Mouse (Mus musculus) embryonic facial prominence, embryonic 11.5 days (tissue): ENCODE data around the gene Hsf2. TPM values are rescaled to one million over a fixed set of nuclear protein-coding genes. Genes with fewer than 3 reads are reported as not detected.

Source experiments
- ATAC-seq: fragments of 200-750 bp; cut with Nextera tagmentation; replicated peaks from 2 replicates; pipeline ENCODE4 v1.8.0; 2017; ENCODE audit warnings: low read depth; ENCODE audit not compliant: insufficient number of reproducible peaks, low FRiP score, low TSS enrichment
- DNase-seq: peaks from one replicate; pipeline ENCODE4 v3.0.0-alpha.2; 2015; ENCODE audit warnings: low spot score
- H3K27ac ChIP-seq: fragments of 300-500 bp; sonication (generic); replicated peaks from 2 replicates; pipeline ENCODE4 v1.5.1; 2014; ENCODE audit warnings: mild to moderate bottlenecking, low read depth, low read length, control low read depth
- H3K27me3 ChIP-seq: fragments of 300-500 bp; sonication (generic); 2 replicates; pipeline ENCODE4 v1.6.1; 2014; ENCODE audit warnings: mild to moderate bottlenecking, low read length, moderate library complexity, mixed read lengths; ENCODE audit not compliant: control insufficient read depth, insufficient read depth
- H3K36me3 ChIP-seq: fragments of 300-500 bp; sonication (generic); replicated peaks from 2 replicates; pipeline ENCODE4 v1.6.1; 2014; ENCODE audit warnings: low read depth, mild to moderate bottlenecking, low read length, moderate library complexity, mixed read lengths; ENCODE audit not compliant: control insufficient read depth, insufficient read depth
- H3K4me1 ChIP-seq: fragments of 300-500 bp; sonication (generic); 2 replicates; pipeline ENCODE4 v1.6.1; 2014; ENCODE audit warnings: low read length, mixed read lengths; ENCODE audit not compliant: control insufficient read depth, insufficient read depth
- H3K4me2 ChIP-seq: fragments of 300-500 bp; sonication (generic); 2 replicates; pipeline ENCODE4 v1.6.1; 2014; ENCODE audit warnings: low read depth, mild to moderate bottlenecking, control low read depth, low read length, moderate library complexity
- H3K4me3 ChIP-seq: fragments of 300-500 bp; sonication (generic); 2 replicates; pipeline ENCODE4 v1.5.1; 2014; ENCODE audit warnings: low read depth, low read length, control low read depth
- H3K9ac ChIP-seq: fragments of 300-500 bp; sonication (generic); replicated peaks from 2 replicates; pipeline ENCODE4 v1.6.1; 2014; ENCODE audit warnings: mild to moderate bottlenecking, control low read depth, low read length
- H3K9me3 ChIP-seq: fragments of 300-500 bp; sonication (generic); replicated peaks from 2 replicates; pipeline ENCODE4 v1.6.1; 2016; ENCODE audit warnings: mild to moderate bottlenecking, low read length, inconsistent platforms, mixed read lengths; ENCODE audit not compliant: control insufficient read depth
- WGBS: fragments of 180-500 bp; shearing (Covaris S2); extraction: QIAGEN DNeasy Blood & Tissue Kit; methylation state at CpG from one replicate; pipeline ENCODE4 v1.1.7; 2014; 5-methylcytosine and 5-hydroxymethylcytosine counted together
- polyA plus RNA-seq: library from polyadenylated mRNA; unstranded; fragments of >200 nt; fragmentation: Nextera tagmentation; extraction: Ambion mirVana; gene quantifications from 2 replicates; pipeline ENCODE4 v1.2.1, GENCODE M21; 2014

Gene Hsf2
- polyA plus RNA-seq, 1 experiment from 2014 or later: 53.0 TPM

GRCm38 (mm10) chr10:57499414-57500156 is 13.4 kb downstream of the Hsf2 start:
- Histone ChIP-seq H3K9ac (no peak overlapping the region), H3K4me2 (no peak overlapping the region), H3K4me1 (no peaks in the 10 kb centered on the region), H3K27ac (no peak overlapping the region), H3K9me3 (no peaks in the 10 kb centered on the region), H3K36me3 (no peaks in the 10 kb centered on the region; the same call in 1 of the 2 replicates), H3K4me3 (no peak overlapping the region), H3K27me3 (no peaks in the 10 kb centered on the region)
- 79% methylated on average over 9 of the region's 9 CpGs for WGBS
- ATAC-seq: no peak
- no peak for DNase-seq

DNA sequence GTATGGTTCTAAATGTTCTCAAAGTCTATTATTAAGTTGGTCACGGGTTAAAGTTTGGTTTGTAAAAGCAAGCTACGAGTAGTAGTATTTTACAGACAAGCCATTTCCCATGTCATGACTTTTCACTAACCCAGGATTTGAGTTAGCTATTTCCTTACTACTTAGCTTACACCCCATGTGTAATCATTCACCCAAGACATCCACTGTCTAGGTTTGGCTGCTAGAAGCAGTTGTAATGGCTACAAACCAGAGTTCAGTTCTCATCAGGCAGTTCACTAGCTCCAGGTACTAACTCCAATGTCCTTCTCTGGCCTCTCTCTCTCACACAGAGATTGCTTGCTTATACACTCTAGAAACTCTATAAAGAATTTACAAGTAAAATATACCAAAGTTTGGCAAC is 28.4 kb downstream of the Hsf2 start:
- DNase-seq (no peak), ATAC-seq (no peak)
- H3K27ac ChIP-seq: no peak overlapping the region
- H3K9ac ChIP-seq: no peak overlapping the region
- H3K4me3 ChIP-seq: no peak overlapping the region
- 89% methylated on average over 2 of the region's 2 CpGs for WGBS
- no peaks in the 10 kb centered on the region for H3K9me3 ChIP-seq
- no peak overlapping the region for H3K4me2 ChIP-seq
- H3K4me1 ChIP-seq: no peaks in the 10 kb centered on the region
- H3K36me3 ChIP-seq: peaks cover 13% of the 10 kb centered on the region
- H3K27me3 ChIP-seq: no peaks in the 10 kb centered on the region

DNA sequence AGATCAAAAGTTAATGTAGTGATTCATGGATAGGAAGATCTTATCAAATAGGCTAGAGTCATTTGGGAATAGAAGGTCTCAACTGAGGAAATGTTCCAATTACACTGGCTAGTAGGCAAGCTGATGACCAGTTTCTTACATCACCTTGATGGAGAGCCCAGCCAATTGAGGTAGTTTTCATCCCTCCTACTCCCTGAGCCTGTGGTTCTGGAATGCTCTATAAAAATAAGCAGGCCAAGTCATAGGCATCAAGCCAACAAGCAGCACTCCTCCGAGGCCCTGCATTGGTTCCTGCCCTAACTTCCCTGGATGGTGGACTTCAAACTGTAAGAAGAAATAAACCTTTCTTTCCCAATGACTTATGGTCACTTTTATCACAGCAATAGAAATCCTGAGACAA is 29.1 kb downstream of the Hsf2 start:
- ATAC-seq: no peak
- 84% methylated on average over 1 of the region's 1 CpGs for WGBS
- H3K36me3 ChIP-seq: peaks cover 16% of the 10 kb centered on the region
- no peak overlapping the region for H3K9ac ChIP-seq
- no peaks in the 10 kb centered on the region for H3K4me1 ChIP-seq
- H3K27ac ChIP-seq: no peak overlapping the region
- no peaks in the 10 kb centered on the region for H3K9me3 ChIP-seq
- H3K4me3 ChIP-seq: no peak overlapping the region
- DNase-seq: no peak
- H3K4me2 ChIP-seq: no peak overlapping the region
- H3K27me3 ChIP-seq: no peaks in the 10 kb centered on the region

GRCm38 (mm10) chr10:57526469-57526868 is 40.3 kb downstream of the Hsf2 start:
- WGBS: 94% methylated on average over 5 of the region's 5 CpGs
- ATAC-seq: no peak
- no peak for DNase-seq
- Histone ChIP-seq H3K9ac (no peak overlapping the region), H3K27me3 (no peaks in the 10 kb centered on the region), H3K27ac (no peak overlapping the region), H3K9me3 (no peaks in the 10 kb centered on the region), H3K4me2 (no peak overlapping the region), H3K4me3 (no peak overlapping the region), H3K4me1 (no peaks in the 10 kb centered on the region), H3K36me3 (peaks cover 9% of the 10 kb centered on the region)

- H3K4me1 ChIP-seq: no peaks in the 10 kb centered on the region
- 67% methylated on average over 2 of the region's 2 CpGs for WGBS
- no peaks in the 10 kb centered on the region for H3K9me3 ChIP-seq
- ATAC-seq: no peak
- H3K4me2 ChIP-seq: peak overlapping the region; percentile 59
- peak overlapping the region; percentile 83 for H3K4me3 ChIP-seq
- no peak overlapping the region for H3K27ac ChIP-seq
- H3K9ac ChIP-seq: peak overlapping the region; percentile 22; the same call in 1 of the 2 replicates
- DNase-seq: no peak
- no peaks in the 10 kb centered on the region for H3K27me3 ChIP-seq
- H3K36me3 ChIP-seq: no peaks in the 10 kb centered on the region
Measured at GRCm38 (mm10) chr10:57531076-57531475, 44.9 kb downstream of the Hsf2 start.

GRCm38 (mm10) chr10:57531616-57532217 is 45.5 kb downstream of the Hsf2 start:
- peak overlapping the region; percentile 75 for H3K27ac ChIP-seq
- H3K4me3 ChIP-seq: peak overlapping the region; percentile 83
- WGBS: 3% methylated on average over 28 of the region's 28 CpGs
- H3K9ac ChIP-seq: peak overlapping the region; percentile 88
- DNase-seq: no peak
- H3K36me3 ChIP-seq: no peaks in the 10 kb centered on the region
- ATAC-seq: no peak
- no peaks in the 10 kb centered on the region for H3K27me3 ChIP-seq
- H3K4me1 ChIP-seq: no peaks in the 10 kb centered on the region
- peak overlapping the region; percentile 59 for H3K4me2 ChIP-seq
- H3K9me3 ChIP-seq: no peaks in the 10 kb centered on the region

DNA sequence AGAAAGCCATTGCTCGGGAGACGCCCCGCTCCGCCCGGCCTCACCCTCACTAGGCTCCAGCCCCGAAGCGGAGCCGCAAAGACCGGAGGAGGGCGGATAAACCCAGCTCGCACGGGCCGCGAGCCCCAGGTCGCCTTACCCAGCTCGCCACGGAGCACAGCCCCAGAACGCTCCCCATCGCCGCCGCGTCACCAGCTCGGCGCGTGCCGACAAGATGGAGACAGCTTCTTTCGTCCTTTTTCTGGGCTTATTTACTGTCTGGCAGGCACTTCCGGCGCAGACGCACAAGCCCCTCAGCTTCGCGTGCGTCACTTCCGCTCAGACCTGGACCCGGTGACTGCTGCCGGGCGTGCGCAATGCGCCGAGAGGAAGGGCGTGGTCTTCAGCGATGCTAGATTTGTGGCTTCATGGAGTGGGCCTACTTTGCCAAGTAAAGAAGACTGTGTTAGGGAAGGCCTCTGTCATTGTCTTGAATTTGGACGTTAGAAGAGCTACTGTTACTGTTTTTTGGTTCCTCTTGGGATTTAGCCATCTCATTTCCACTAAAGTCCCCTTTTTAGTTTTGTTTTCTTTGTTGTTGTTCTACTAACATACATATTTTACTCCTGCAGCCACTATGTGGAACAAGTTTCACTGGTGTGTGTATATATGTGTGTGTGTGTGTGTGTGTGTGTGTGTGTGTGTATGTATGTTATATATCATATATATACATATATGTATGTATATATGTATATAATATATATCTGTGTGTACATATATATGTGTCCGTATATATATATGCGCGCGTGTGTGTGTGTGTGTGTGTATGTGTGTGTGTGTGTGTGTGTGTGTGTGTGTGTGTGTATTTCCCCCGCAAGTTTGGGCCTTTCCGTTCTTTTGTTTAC is 46.3 kb downstream of the Hsf2 start, which contains the start of gene Serinc1:
TSS of gene Serinc1 (minus strand) at position 313 of the 884 bp plus-strand sequence.
- Histone ChIP-seq H3K27me3 (no peaks in the 10 kb centered on the region), H3K36me3 (no peaks in the 10 kb centered on the region), H3K27ac (peak within 1 kb of the TSS; percentile 75), H3K9ac (peak within 1 kb of the TSS; percentile 88), H3K9me3 (no peaks in the 10 kb centered on the region), H3K4me3 (peak within 1 kb of the TSS; percentile 83), H3K4me1 (no peaks in the 10 kb centered on the region), H3K4me2 (peak within 1 kb of the TSS; percentile 59)
- 12% methylated on average over 49 of the region's 49 CpGs for WGBS
- peak; percentile 97 for DNase-seq
- ATAC-seq: peak; percentile 99
